Mouse (Mus musculus) E14TG2a.4 (cell line): Measurements from ENCODE around the gene Fmnl2.

Experiments used
- H3K27me3 ChIP-seq: 2 replicates; pipeline ENCODE4 v1.6.1; 2014; ENCODE audit warnings: low read length, control low read depth; ENCODE audit not compliant: insufficient read depth
- H3K36me3 ChIP-seq: 2 replicates; pipeline ENCODE4 v1.6.1; 2014; ENCODE audit warnings: low read length, control low read depth; ENCODE audit not compliant: insufficient read depth
- H3K4me1 ChIP-seq: replicated peaks from 2 replicates; pipeline ENCODE4 v1.6.1; 2014; ENCODE audit warnings: low read depth, low read length, control low read depth
- H3K4me3 ChIP-seq: replicated peaks from 2 replicates; pipeline ENCODE4 v1.5.1; 2014; ENCODE audit warnings: mild to moderate bottlenecking, low read length
- H3K9me3 ChIP-seq: 2 replicates; pipeline ENCODE4 v1.6.1; 2014; ENCODE audit warnings: low read length, control low read depth
- CTCF ChIP-seq: conservative IDR thresholded peaks from 2 replicates; pipeline ENCODE4 v1.5.1; 2014; ENCODE audit warnings: low read length
- NANOG ChIP-seq: IDR thresholded peaks from 2 replicates; pipeline ENCODE4 v1.6.1; 2014; ENCODE audit warnings: borderline replicate concordance, low read length, mixed read lengths
- POU5F1 ChIP-seq: IDR thresholded peaks from 2 replicates; pipeline ENCODE4 v1.6.1; 2014; ENCODE audit warnings: low read length, borderline replicate concordance

Gene Fmnl2

DNA sequence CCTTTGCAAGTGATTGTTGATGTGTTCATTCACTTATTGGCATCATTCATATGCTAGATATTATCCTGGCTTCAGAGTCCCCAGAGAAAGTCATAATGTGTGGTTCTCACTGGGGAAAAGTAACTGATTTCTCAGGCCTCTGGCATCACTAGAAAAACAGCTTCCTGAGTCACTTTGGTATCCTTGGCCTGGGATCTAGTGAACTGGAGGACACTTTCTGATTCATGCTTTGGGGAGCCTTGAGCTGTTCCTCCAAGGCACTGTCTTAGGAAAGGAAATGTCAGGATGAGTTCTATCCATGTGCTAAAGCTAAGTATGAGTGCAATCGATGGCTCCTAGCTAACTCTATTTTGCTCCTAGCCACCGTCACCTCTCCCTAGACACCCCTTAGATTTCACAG, 245.2 kb downstream of the Fmnl2 start:
- no peak overlapping the region for H3K4me3 ChIP-seq
- no peaks in the 10 kb centered on the region for H3K9me3 ChIP-seq
- peaks cover 7% of the 10 kb centered on the region; the same call in 1 of the 2 replicates for H3K4me1 ChIP-seq
- TF ChIP-seq POU5F1, result no peak
- no peak for TF ChIP-seq CTCF
- no peak for TF ChIP-seq NANOG
- no peaks in the 10 kb centered on the region for H3K27me3 ChIP-seq
- H3K36me3 ChIP-seq, result peaks cover 29% of the 10 kb centered on the region

DNA sequence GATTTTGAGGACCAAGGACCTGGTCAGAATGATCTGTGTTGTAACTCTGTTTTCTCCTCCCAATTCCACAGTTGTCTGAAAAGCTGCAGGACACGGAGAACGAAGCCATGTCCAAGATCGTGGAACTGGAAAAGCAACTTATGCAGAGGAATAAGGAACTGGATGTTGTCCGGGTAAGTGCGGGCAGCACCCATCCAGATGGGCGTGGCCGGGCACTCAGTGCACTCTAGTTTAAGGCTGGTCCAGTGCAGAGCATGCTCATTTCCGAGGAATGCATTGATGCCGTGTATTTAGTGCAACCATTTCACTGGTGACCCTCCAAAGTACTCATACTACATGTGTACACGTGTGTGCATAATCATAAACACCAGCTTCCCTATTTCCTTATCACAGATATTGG, 247.7 kb downstream of the Fmnl2 start:
- no peak overlapping the region for H3K4me3 ChIP-seq
- H3K9me3 ChIP-seq, result no peaks in the 10 kb centered on the region
- peaks cover 23% of the 10 kb centered on the region for H3K4me1 ChIP-seq
- no peak for TF ChIP-seq NANOG
- TF ChIP-seq POU5F1, result no peak
- no peak for TF ChIP-seq CTCF
- peaks cover 30% of the 10 kb centered on the region for H3K36me3 ChIP-seq
- no peaks in the 10 kb centered on the region for H3K27me3 ChIP-seq

DNA sequence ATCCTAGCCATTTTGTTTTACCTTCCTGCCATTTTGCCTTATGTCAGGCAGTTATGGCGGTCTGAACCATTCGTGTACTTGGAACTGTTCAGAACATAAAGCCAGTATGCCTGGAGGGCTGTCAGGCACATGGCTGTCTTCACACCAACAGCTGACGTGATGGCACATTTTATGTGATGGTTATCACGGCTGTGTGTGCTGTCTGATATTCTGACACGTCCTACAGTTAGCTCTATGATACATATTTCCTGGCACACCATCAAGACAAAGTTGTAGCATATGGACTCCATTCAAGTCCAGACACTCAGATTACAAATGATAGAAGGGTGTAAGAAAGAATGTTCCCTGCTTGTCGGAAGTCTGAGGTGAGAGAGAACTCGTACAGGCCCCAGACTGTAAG, 248.4 kb downstream of the Fmnl2 start:
- Histone ChIP-seq H3K9me3 (no peaks in the 10 kb centered on the region), H3K4me1 (peaks cover 23% of the 10 kb centered on the region), H3K36me3 (peaks cover 33% of the 10 kb centered on the region), H3K27me3 (no peaks in the 10 kb centered on the region), H3K4me3 (no peak overlapping the region)
- no peak for TF ChIP-seq POU5F1
- no peak for TF ChIP-seq NANOG
- TF ChIP-seq CTCF, result no peak

DNA sequence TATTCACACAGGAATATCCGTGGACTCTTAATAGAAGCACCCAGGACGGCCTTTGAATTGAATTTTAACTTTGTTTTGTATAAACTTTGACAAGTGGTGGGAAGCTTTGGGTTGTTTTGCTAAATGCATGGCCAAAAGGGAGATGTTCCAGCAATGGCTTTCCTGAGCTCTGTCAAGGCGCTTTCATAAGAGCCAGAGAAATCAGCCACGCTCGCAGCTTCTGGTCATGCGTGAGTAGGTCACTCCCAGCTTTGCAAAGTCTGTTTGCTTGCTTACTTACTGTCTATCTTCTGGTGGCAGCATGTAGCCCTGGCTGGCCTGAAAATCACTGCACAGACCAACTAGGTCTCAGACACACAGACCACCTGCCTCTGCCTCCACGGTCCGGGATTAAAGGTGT, 248.8 kb downstream of the Fmnl2 start:
- Histone ChIP-seq H3K4me1 (peaks cover 23% of the 10 kb centered on the region), H3K9me3 (no peaks in the 10 kb centered on the region), H3K36me3 (peaks cover 33% of the 10 kb centered on the region), H3K27me3 (no peaks in the 10 kb centered on the region), H3K4me3 (no peak overlapping the region)
- no peak for TF ChIP-seq CTCF
- no peak for TF ChIP-seq NANOG
- no peak for TF ChIP-seq POU5F1

DNA sequence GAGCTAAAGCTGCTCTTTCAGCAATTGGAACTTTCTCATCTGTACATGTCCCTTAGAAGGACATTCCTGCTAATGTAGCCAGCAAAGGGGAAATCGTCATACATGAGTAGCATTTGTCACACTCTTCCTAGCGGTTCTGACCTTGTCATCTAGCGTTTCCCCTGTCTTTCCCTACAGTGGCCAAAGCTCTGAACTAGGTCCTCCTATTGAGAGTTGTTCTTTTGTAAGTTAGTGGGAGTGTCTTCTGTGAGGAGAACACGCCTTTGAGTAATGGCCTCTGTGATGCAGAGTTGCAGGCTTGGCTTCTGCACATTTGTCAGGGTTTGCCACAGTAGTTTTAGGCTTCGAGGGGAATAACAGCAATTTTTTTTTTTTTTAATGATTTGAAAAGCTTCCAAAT, 250.9 kb downstream of the Fmnl2 start:
- no peak for TF ChIP-seq POU5F1
- TF ChIP-seq NANOG, result no peak
- TF ChIP-seq CTCF, result no peak
- Histone ChIP-seq H3K27me3 (no peaks in the 10 kb centered on the region), H3K4me3 (no peak overlapping the region), H3K9me3 (no peaks in the 10 kb centered on the region), H3K4me1 (peaks cover 20% of the 10 kb centered on the region), H3K36me3 (peaks cover 33% of the 10 kb centered on the region)

DNA sequence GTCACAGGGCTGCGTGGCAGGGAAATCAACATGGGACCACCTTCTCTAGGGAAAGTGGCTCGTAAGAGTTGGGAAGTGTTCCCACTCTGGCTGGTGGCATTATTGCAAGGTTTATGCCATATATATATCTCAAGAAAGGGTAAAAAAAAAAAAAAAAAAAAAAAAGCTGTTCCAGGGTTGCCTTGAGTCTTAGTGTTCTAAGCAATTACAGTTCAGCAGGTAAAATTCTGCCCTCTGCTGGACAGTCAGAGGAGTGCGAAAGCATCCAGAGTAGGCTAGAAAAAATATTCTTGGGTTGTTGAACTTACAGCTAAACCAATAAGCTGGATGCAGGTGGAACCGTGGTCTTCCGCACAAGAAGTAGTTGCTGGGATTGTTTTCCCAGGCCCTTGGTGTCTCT, 264.1 kb downstream of the Fmnl2 start:
- H3K4me3 ChIP-seq, result no peak overlapping the region
- TF ChIP-seq CTCF, result peak; percentile 85
- no peak for TF ChIP-seq NANOG
- no peaks in the 10 kb centered on the region for H3K4me1 ChIP-seq
- H3K36me3 ChIP-seq, result peaks cover 11% of the 10 kb centered on the region
- H3K9me3 ChIP-seq, result no peaks in the 10 kb centered on the region
- H3K27me3 ChIP-seq, result no peaks in the 10 kb centered on the region

DNA sequence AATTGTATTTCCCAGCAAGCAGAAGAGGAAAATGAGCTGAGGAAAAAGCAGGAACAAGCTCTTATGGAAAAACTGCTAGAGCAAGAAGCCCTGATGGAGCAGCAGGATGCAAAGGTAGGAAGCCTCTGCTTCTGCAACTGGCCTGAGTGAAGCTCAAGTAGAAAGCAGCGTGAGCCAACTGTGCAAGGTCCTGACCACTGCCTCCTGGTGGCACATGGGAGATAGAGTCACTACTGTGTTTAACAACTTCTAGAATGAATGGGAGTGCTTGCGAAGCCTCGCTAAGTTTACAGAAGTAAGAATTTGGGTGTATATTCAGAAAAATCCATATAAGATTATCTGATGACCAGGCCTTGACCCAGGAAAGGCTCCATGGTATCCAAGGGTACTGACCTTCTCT, 268.3 kb downstream of the Fmnl2 start:
- Histone ChIP-seq H3K27me3 (no peaks in the 10 kb centered on the region), H3K4me3 (no peak overlapping the region), H3K36me3 (peaks cover 19% of the 10 kb centered on the region), H3K9me3 (no peaks in the 10 kb centered on the region), H3K4me1 (no peaks in the 10 kb centered on the region)
- TF ChIP-seq NANOG (no peak), CTCF (peak; percentile 18; the same call in 1 of the 2 replicates), POU5F1 (no peak)

DNA sequence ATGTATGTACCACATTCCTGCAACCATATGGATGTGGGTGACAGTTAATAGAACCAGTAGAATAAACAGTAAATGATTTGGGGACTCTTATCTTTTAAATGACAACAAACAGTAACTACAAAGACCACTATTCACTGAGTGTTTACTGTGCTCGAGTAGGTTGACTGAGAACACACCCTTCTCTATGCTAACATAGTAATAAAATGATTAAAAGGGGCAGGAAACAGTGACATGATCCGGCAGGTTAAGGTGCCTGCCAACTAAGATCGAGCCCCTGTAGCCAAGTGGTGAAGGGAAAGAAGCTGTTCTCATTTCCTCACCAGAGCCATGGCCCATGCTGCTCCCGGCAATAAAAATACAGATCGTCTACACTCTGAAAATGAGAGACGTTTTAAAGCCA, 271.4 kb downstream of the Fmnl2 start:
- H3K9me3 ChIP-seq, result no peaks in the 10 kb centered on the region
- H3K4me3 ChIP-seq, result no peak overlapping the region
- H3K36me3 ChIP-seq, result peaks cover 31% of the 10 kb centered on the region
- no peaks in the 10 kb centered on the region for H3K4me1 ChIP-seq
- no peak for TF ChIP-seq CTCF
- TF ChIP-seq POU5F1, result no peak
- no peak for TF ChIP-seq NANOG
- no peaks in the 10 kb centered on the region for H3K27me3 ChIP-seq

DNA sequence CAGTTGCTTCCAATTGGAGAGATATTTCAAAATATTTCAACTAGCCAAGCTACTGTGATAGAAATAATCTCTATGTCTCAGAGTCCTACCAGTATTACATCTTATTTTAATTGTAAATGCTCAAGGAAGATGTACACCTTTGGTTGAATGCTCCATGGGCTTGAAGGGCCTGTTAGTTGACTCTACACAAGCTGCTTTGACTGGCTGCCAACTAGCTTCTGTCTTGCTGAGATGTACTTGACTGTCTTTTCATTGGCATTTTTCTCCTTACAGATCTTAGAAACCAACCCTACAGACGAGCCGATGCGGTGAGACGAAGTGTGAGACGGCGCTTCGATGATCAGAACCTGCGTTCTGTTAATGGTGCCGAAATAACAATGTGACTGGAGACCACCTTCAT, 273.9 kb downstream of the Fmnl2 start:
- H3K36me3 ChIP-seq, result peaks cover 43% of the 10 kb centered on the region
- no peaks in the 10 kb centered on the region for H3K4me1 ChIP-seq
- H3K9me3 ChIP-seq, result no peaks in the 10 kb centered on the region
- TF ChIP-seq CTCF, result no peak
- no peak for TF ChIP-seq NANOG
- no peak overlapping the region for H3K4me3 ChIP-seq
- no peaks in the 10 kb centered on the region for H3K27me3 ChIP-seq
